Mouse (Mus musculus) lung, adult 2 months (tissue): ENCODE results near the gene Pax5. TPM values are rescaled to one million over a fixed set of nuclear protein-coding genes. Genes with fewer than 3 reads are reported as not detected.

ENCODE experiments used
- DNase-seq: peaks from one replicate; pipeline ENCODE4 v3.0.0; 2022
- H3K4me1 ChIP-seq: fragments of 200-500 bp; 2 replicates; pipeline ENCODE4 v1.6.1; 2011; ENCODE audit warnings: low read length; ENCODE audit not compliant: control insufficient read depth, insufficient read depth
- H3K4me3 ChIP-seq: fragments of 200-500 bp; replicated peaks from 2 replicates; pipeline ENCODE3; 2011; ENCODE audit warnings: low read depth, mild to moderate bottlenecking, control low read depth, low read length; ENCODE audit errors: extremely low read depth
- CTCF ChIP-seq: fragments of 200-500 bp; IDR thresholded peaks from 2 replicates; pipeline ENCODE4 v1.5.1; 2011; ENCODE audit warnings: mild to moderate bottlenecking, low read length, control low read depth; ENCODE audit not compliant: insufficient read depth
- POLR2A ChIP-seq: fragments of 200-500 bp; IDR thresholded peaks from 2 replicates; pipeline ENCODE4 v1.6.1; 2011; ENCODE audit warnings: low read depth, mild to moderate bottlenecking, control low read depth, low read length, borderline replicate concordance; ENCODE audit errors: extremely low read depth
- WGBS: fragments of 180-500 bp; shearing (Covaris S2); methylation state at CpG from one replicate; pipeline ENCODE4 v1.1.7; 2018; 5-methylcytosine and 5-hydroxymethylcytosine counted together
- polyA plus RNA-seq: library from polyadenylated mRNA; depleted of rRNA; stranded (reverse); fragments of >200 nt; gene quantifications from 2 replicates; pipeline ENCODE4 v1.2.3, GENCODE M21; 2012; rRNA removed

Gene Pax5
- polyA plus RNA-seq, 1 experiment = 6.1 TPM

- Histone ChIP-seq H3K4me3 (no peak overlapping the region), H3K4me1 (no peaks in the 10 kb centered on the region)
- 73% methylated on average over 7 of the region's 7 CpGs for WGBS
- TF ChIP-seq POLR2A (no peak), CTCF (no peak)
- no peak for DNase-seq
Observed at GRCm38 (mm10) chr4:44504998-44505397, 205.3 kb downstream of the Pax5 start.

- no peak for DNase-seq
- no peak for TF ChIP-seq CTCF
- no peak for TF ChIP-seq POLR2A
- WGBS = 46% methylated on average over 9 of the region's 9 CpGs
- Histone ChIP-seq H3K4me3 (no peak overlapping the region), H3K4me1 (no peaks in the 10 kb centered on the region)
Observed at GRCm38 (mm10) chr4:44502196-44502867, 208.0 kb downstream of the Pax5 start.

GRCm38 (mm10) chr4:44498156-44498555 lies 212.1 kb downstream of the Pax5 start:
- DNase-seq = no peak
- WGBS = 77% methylated on average over 5 of the region's 5 CpGs
- H3K4me1 ChIP-seq = no peaks in the 10 kb centered on the region
- no peak for TF ChIP-seq POLR2A
- no peak for TF ChIP-seq CTCF
- no peak overlapping the region for H3K4me3 ChIP-seq

GRCm38 (mm10) chr4:44495836-44496235 lies 214.5 kb downstream of the Pax5 start:
- TF ChIP-seq CTCF (no peak), POLR2A (no peak)
- no peak for DNase-seq
- Histone ChIP-seq H3K4me1 (no peaks in the 10 kb centered on the region), H3K4me3 (no peak overlapping the region)
- WGBS = 59% methylated on average over 2 of the region's 2 CpGs

GRCm38 (mm10) chr4:44493756-44494155 lies 216.5 kb downstream of the Pax5 start:
- DNase-seq = no peak
- no peak for TF ChIP-seq POLR2A
- TF ChIP-seq CTCF = no peak
- Histone ChIP-seq H3K4me3 (no peak overlapping the region), H3K4me1 (no peaks in the 10 kb centered on the region)
- WGBS = 60% methylated on average over 6 of the region's 6 CpGs

GRCm38 (mm10) chr4:44490872-44491271 lies 219.4 kb downstream of the Pax5 start:
- TF ChIP-seq POLR2A (no peak), CTCF (no peak)
- H3K4me1 ChIP-seq = no peaks in the 10 kb centered on the region
- 65% methylated on average over 6 of the region's 6 CpGs for WGBS
- H3K4me3 ChIP-seq = no peak overlapping the region
- DNase-seq = no peak

GRCm38 (mm10) chr4:44488702-44489101 lies 221.6 kb downstream of the Pax5 start:
- Histone ChIP-seq H3K4me3 (no peak overlapping the region), H3K4me1 (no peaks in the 10 kb centered on the region)
- 32% methylated on average over 8 of the region's 8 CpGs for WGBS
- DNase-seq = no peak
- TF ChIP-seq POLR2A (no peak), CTCF (no peak)

GRCm38 (mm10) chr4:44488219-44488618 lies 222.1 kb downstream of the Pax5 start:
- no peak for DNase-seq
- WGBS = 47% methylated on average over 8 of the region's 8 CpGs
- Histone ChIP-seq H3K4me3 (no peak overlapping the region), H3K4me1 (no peaks in the 10 kb centered on the region)
- TF ChIP-seq CTCF (no peak), POLR2A (no peak)

GRCm38 (mm10) chr4:44482851-44483250 lies 227.4 kb downstream of the Pax5 start:
- DNase-seq = no peak
- TF ChIP-seq POLR2A (no peak), CTCF (no peak)
- H3K4me3 ChIP-seq = no peak overlapping the region
- whole genome bisulfite sequencing = 82% methylated on average over 9 of the region's 9 CpGs
- H3K4me1 ChIP-seq = no peaks in the 10 kb centered on the region

- Histone ChIP-seq H3K4me3 (no peak overlapping the region), H3K4me1 (no peaks in the 10 kb centered on the region)
- TF ChIP-seq POLR2A = no peak
- DNase-seq = no peak
- 95% methylated on average over 1 of the region's 1 CpGs for WGBS
Observed at GRCm38 (mm10) chr4:44479755-44480154, 230.5 kb downstream of the Pax5 start.

Other genes starting within 250 kb of the Pax5 start
- 8.5 and 15.9 TPM in 2 replicates for gene Zcchc7, start 45.4 kb upstream of the Pax5 start, polyA plus RNA-seq